8 mouse cellular contexts compared by ENCODE assay signal in genomic region chr11:106267311-106267852, GRCm38 (mm10). TPM values are rescaled to one million over a fixed set of nuclear protein-coding genes. Genes with fewer than 3 reads are reported as not detected.
DNase-seq lines count a peak whose midpoint lies in the region; ATAC-seq and TF ChIP-seq lines count a peak whose summit lies in the region.

No protein-coding gene starts in this region.

- no peak overlapping the region; the same call in 1 of the 2 replicates for H3K27ac ChIP-seq in forebrain, embryonic 16.5 days (ENCODE audit: low read length)
- no peak overlapping the region for H3K27ac ChIP-seq in midbrain, postnatal 0 days (ENCODE audit: low read depth, low read length)

- H3K4me3 ChIP-seq in forebrain, embryonic 16.5 days (replicated peaks; ENCODE audit: low read length): no peak overlapping the region
- no peak overlapping the region for H3K4me3 ChIP-seq in midbrain, postnatal 0 days (ENCODE audit: low read depth, low read length)

- no peaks in the 10 kb centered on the region for H3K9me3 ChIP-seq in forebrain, embryonic 16.5 days (ENCODE audit: control insufficient read depth, low read length)
- H3K9me3 ChIP-seq in midbrain, postnatal 0 days (ENCODE audit: low read length): no peaks in the 10 kb centered on the region

- H3K4me2 ChIP-seq in forebrain, embryonic 16.5 days (ENCODE audit: low read length): no peak overlapping the region
- H3K4me2 ChIP-seq in midbrain, postnatal 0 days (ENCODE audit: low read depth, low read length, poor library complexity, severe bottlenecking): no peak overlapping the region

- H3K9ac ChIP-seq in forebrain, embryonic 16.5 days (replicated peaks; ENCODE audit: low read depth, low read length): 0 out of 2 replicates have a peak overlapping the region, but pooled peaks have one; percentile 15
- no peak overlapping the region for H3K9ac ChIP-seq in midbrain, postnatal 0 days (replicated peaks; ENCODE audit: low read length, poor library complexity, severe bottlenecking)

- H3K4me1 ChIP-seq in forebrain, embryonic 16.5 days (replicated peaks; ENCODE audit: control insufficient read depth, insufficient read depth, low read length): peaks cover 29% of the 10 kb centered on the region
- peaks cover 12% of the 10 kb centered on the region for H3K4me1 ChIP-seq in midbrain, postnatal 0 days (ENCODE audit: insufficient read depth, low read length)

- 69% methylated on average over 15 of the region's 15 CpGs for WGBS in forebrain, embryonic 16.5 days
- WGBS in midbrain, postnatal 0 days: 79% methylated on average over 15 of the region's 15 CpGs

- H3K27me3 ChIP-seq in forebrain, embryonic 16.5 days (replicated peaks; ENCODE audit: control insufficient read depth, insufficient read depth, low read length): no peaks in the 10 kb centered on the region
- H3K27me3 ChIP-seq in midbrain, postnatal 0 days (ENCODE audit: insufficient read depth, low read length): no peaks in the 10 kb centered on the region

- ATAC-seq in cerebellum, adult (ENCODE audit: insufficient number of reproducible peaks, low FRiP score, low TSS enrichment): peak; percentile 50; the same call in 1 of the 2 replicates
- no peak for ATAC-seq in forebrain, embryonic 16.5 days
- no peak for ATAC-seq in midbrain, postnatal 0 days (ENCODE audit: low FRiP score)
- no peak for ATAC-seq in CD4-positive, CD25-positive, alpha-beta regulatory T cell, adult 4 months

- peak; percentile 33 to 56 for DNase-seq in layer of hippocampus, postnatal 14 days (ENCODE audit: low spot score in 2 of 2)
- DNase-seq in layer of hippocampus, adult 9-11 months: no peak
- DNase-seq in kidney, postnatal 10 days: peak; percentile 63
- peak; percentile 49 for DNase-seq in midbrain, postnatal 0 days (ENCODE audit: low spot score)
- no peak for DNase-seq in MN1 (ENCODE audit: low spot score)

- TF ChIP-seq CTCF in midbrain, postnatal 0 days (IDR thresholded peaks at IDR 0.05): no peak

- H3K36me3 ChIP-seq in forebrain, embryonic 16.5 days (ENCODE audit: control insufficient read depth, insufficient read depth): peaks cover 40% of the 10 kb centered on the region
- peaks cover 43% of the 10 kb centered on the region for H3K36me3 ChIP-seq in midbrain, postnatal 0 days (ENCODE audit: insufficient read depth, low read length)

RNA-seq across cellular contexts. Expression of gene Smarcd2, which starts 5.4 kb away (rescaled TPM):
- total RNA-seq in layer of hippocampus, postnatal 14 days (2021): 10 to 100 TPM; 23.8 to 24.0 TPM
- 12.4 and 13.7 TPM in 2 replicates for polyA plus RNA-seq in forebrain, embryonic 16.5 days (2015; fragmentation: Nextera tagmentation; extraction: Ambion mirVana)
- total RNA-seq in midbrain, postnatal 0 days (2014; rRNA removed): 11.7 and 27.5 TPM in 2 replicates
- 6.8 and 7.6 TPM in 2 replicates for polyA plus RNA-seq in midbrain, postnatal 0 days (2015; fragmentation: Nextera tagmentation; extraction: Ambion mirVana)
- 10 to 100 TPM; 12.3 to 23.7 TPM for polyA plus RNA-seq in CD4-positive, CD25-positive, alpha-beta regulatory T cell, adult 4 months (2017; shearing (Covaris generic))

RNA-seq across cellular contexts. Expression of gene Tcam1, which starts 9.1 kb away (rescaled TPM):
- total RNA-seq in layer of hippocampus, postnatal 14 days (2021): under 1 TPM; 0.21 to 0.29 TPM
- 0.11 and 0.17 TPM in 2 replicates for polyA plus RNA-seq in forebrain, embryonic 16.5 days (2015; fragmentation: Nextera tagmentation; extraction: Ambion mirVana)
- 0.22 and 0.24 TPM in 2 replicates for total RNA-seq in midbrain, postnatal 0 days (2014; rRNA removed)
- 0.10 and 0.20 TPM in 2 replicates for polyA plus RNA-seq in midbrain, postnatal 0 days (2015; fragmentation: Nextera tagmentation; extraction: Ambion mirVana)
- polyA plus RNA-seq in CD4-positive, CD25-positive, alpha-beta regulatory T cell, adult 4 months (2017; shearing (Covaris generic)): under 1 TPM; 0.39 TPM

RNA-seq across cellular contexts. Expression of gene Psmc5, which starts 11.4 kb away (rescaled TPM):
- 100 to 1,000 TPM; 137 to 141 TPM for total RNA-seq in layer of hippocampus, postnatal 14 days (2021)
- 270 and 287 TPM in 2 replicates for polyA plus RNA-seq in forebrain, embryonic 16.5 days (2015; fragmentation: Nextera tagmentation; extraction: Ambion mirVana)
- 76.1 and 88.4 TPM in 2 replicates for total RNA-seq in midbrain, postnatal 0 days (2014; rRNA removed)
- polyA plus RNA-seq in midbrain, postnatal 0 days (2015; fragmentation: Nextera tagmentation; extraction: Ambion mirVana): 280 and 290 TPM in 2 replicates
- polyA plus RNA-seq in CD4-positive, CD25-positive, alpha-beta regulatory T cell, adult 4 months (2017; shearing (Covaris generic)): 100 to 1,000 TPM; 161 to 197 TPM

RNA-seq across cellular contexts. Expression of gene Ftsj3, which starts 11.5 kb away (rescaled TPM):
- 10 to 100 TPM; 31.0 to 36.6 TPM for total RNA-seq in layer of hippocampus, postnatal 14 days (2021)
- polyA plus RNA-seq in forebrain, embryonic 16.5 days (2015; fragmentation: Nextera tagmentation; extraction: Ambion mirVana): 40.7 and 41.8 TPM in 2 replicates
- total RNA-seq in midbrain, postnatal 0 days (2014; rRNA removed): 34.5 and 46.9 TPM in 2 replicates
- polyA plus RNA-seq in midbrain, postnatal 0 days (2015; fragmentation: Nextera tagmentation; extraction: Ambion mirVana): 27.5 and 27.9 TPM in 2 replicates
- 10 to 100 TPM; 52.9 to 85.8 TPM for polyA plus RNA-seq in CD4-positive, CD25-positive, alpha-beta regulatory T cell, adult 4 months (2017; shearing (Covaris generic))

RNA-seq across cellular contexts. Expression of gene Gh, which starts 34.3 kb away (rescaled TPM):
- total RNA-seq in layer of hippocampus, postnatal 14 days (2021): not detected
- not detected in 2 replicates for polyA plus RNA-seq in forebrain, embryonic 16.5 days (2015; fragmentation: Nextera tagmentation; extraction: Ambion mirVana)
- 1.3 TPM in 1 of 2 replicates, not detected in the other for total RNA-seq in midbrain, postnatal 0 days (2014; rRNA removed)
- not detected in 2 replicates for polyA plus RNA-seq in midbrain, postnatal 0 days (2015; fragmentation: Nextera tagmentation; extraction: Ambion mirVana)
- not detected for polyA plus RNA-seq in CD4-positive, CD25-positive, alpha-beta regulatory T cell, adult 4 months (2017; shearing (Covaris generic))

Comparison
In these comparisons a context has a peak if more than half of its experiments do, and no peak if none do; other contexts are left out.
1. DNase-seq: peak in layer of hippocampus, postnatal 14 days (2 of 2), kidney, postnatal 10 days (single experiment) and midbrain, postnatal 0 days (single experiment); none in layer of hippocampus, adult 9-11 months (single experiment) and MN1 (single experiment).